Mouse (Mus musculus): Measurements from ENCODE around the gene Map4k4. TPM values are rescaled to one million over a fixed set of nuclear protein-coding genes. Genes with fewer than 3 reads are reported as not detected.

Map4k4 gene
- total and polyA plus RNA-seq, 3 experiments = 0.04 to 0.21 TPM; not detected in 1

- no peak for TF ChIP-seq JUND (IDR thresholded peaks at IDR 0.05; ENCODE audit: low read depth, low read length)
Measured at GRCm38 (mm10) chr1:40051157-40051556, 150.4 kb downstream of the Map4k4 start (continued).

- Histone ChIP-seq H3K27me3 (ENCODE audit: control insufficient read depth in 1 of 2, insufficient read depth in 2 of 2, low read length in 2 of 2) (no peaks in the 10 kb centered on the region), H3K27ac (ENCODE audit: control insufficient read depth, low read depth, low read length) (no peak overlapping the region), H3K9ac (ENCODE audit: control insufficient read depth, low read depth, low read length, poor library complexity, severe bottlenecking) (no peak overlapping the region), H3K79me2 (ENCODE audit: control insufficient read depth, insufficient read depth, low read length, poor library complexity) (no peaks in the 10 kb centered on the region), H3K4me3 (ENCODE audit: control insufficient read depth in 1 of 2, insufficient read depth in 1 of 2, low read depth in 2 of 2, low read length in 2 of 2) (no peak overlapping the region), H3K4me1 (ENCODE audit: control insufficient read depth in 1 of 2, insufficient read depth in 2 of 2, low read length in 2 of 2) (no peaks in the 10 kb centered on the region), H3K9me3 (replicated peaks; ENCODE audit: insufficient read depth, low read length) (no peaks in the 10 kb centered on the region), H3K36me3 (ENCODE audit: control insufficient read depth in 1 of 2, insufficient read depth in 2 of 2, low read length in 2 of 2) (no peaks in the 10 kb centered on the region)
- no peak for TF ChIP-seq ZC3H11A (IDR thresholded peaks at IDR 0.05; ENCODE audit: low read depth, low read length)
- TF ChIP-seq E2F4 (IDR thresholded peaks at IDR 0.05; ENCODE audit: borderline replicate concordance, low read depth, low read length) = no peak
- TF ChIP-seq ZKSCAN1 (IDR thresholded peaks at IDR 0.05; ENCODE audit: low read depth, low read length) = no peak
- TF ChIP-seq ZNF384 (IDR thresholded peaks at IDR 0.05; ENCODE audit: low read depth, low read length) = no peak
- TF ChIP-seq MYC (IDR thresholded peaks at IDR 0.05; ENCODE audit: low read depth, low read length) = no peak
- no peak for TF ChIP-seq POLR2AphosphoS5 (IDR thresholded peaks at IDR 0.05; ENCODE audit: borderline replicate concordance, low read depth, low read length)
- TF ChIP-seq ZMIZ1 (IDR thresholded peaks at IDR 0.05; ENCODE audit: low read depth, low read length) = no peak
- no peak for TF ChIP-seq NRF1 (IDR thresholded peaks at IDR 0.05; ENCODE audit: insufficient read depth, low read depth, low read length, poor library complexity, severe bottlenecking)
- TF ChIP-seq RCOR1 (IDR thresholded peaks at IDR 0.05; ENCODE audit: low read depth, low read length) = no peak
- no peak for TF ChIP-seq MAFK (IDR thresholded peaks at IDR 0.05; ENCODE audit: borderline replicate concordance, low read depth, low read length)
- TF ChIP-seq MYB (IDR thresholded peaks at IDR 0.05; ENCODE audit: low read depth, low read length) = no peak
- TF ChIP-seq HCFC1 (IDR thresholded peaks at IDR 0.05; ENCODE audit: low read depth, low read length) = no peak
- no peak for TF ChIP-seq ELF1 (IDR thresholded peaks at IDR 0.05; ENCODE audit: low read depth, low read length)
- TF ChIP-seq KAT2A (conservative IDR thresholded peaks at IDR 0.05; ENCODE audit: low read depth, low read length) = no peak
- TF ChIP-seq RAD21 (IDR thresholded peaks at IDR 0.05; ENCODE audit: low read depth, low read length) = no peak
- no peak for TF ChIP-seq TAL1 (IDR thresholded peaks at IDR 0.05; ENCODE audit: low read length)
- no peak for DNase-seq (ENCODE audit: low read depth, low spot score)
Measured at GRCm38 (mm10) chr1:40052156-40052555, 151.4 kb downstream of the Map4k4 start.

- no peak for TF ChIP-seq UBTF (IDR thresholded peaks at IDR 0.05; ENCODE audit: borderline replicate concordance, insufficient read depth, low read depth, low read length)
- TF ChIP-seq POLR2A (IDR thresholded peaks at IDR 0.05; ENCODE audit: control insufficient read depth in 1 of 2, insufficient read depth in 1 of 2, low read depth in 1 of 2, low read length in 2 of 2, poor library complexity in 1 of 2) = no peak
- no peak for TF ChIP-seq CHD2 (IDR thresholded peaks at IDR 0.05; ENCODE audit: low read length)
- no peak for TF ChIP-seq CTCF (IDR thresholded peaks at IDR 0.05 in 2 of 3, conservative IDR thresholded peaks at IDR 0.05 in 1 of 3; ENCODE audit: control insufficient read depth in 1 of 3, insufficient read depth in 1 of 3, low read depth in 2 of 3, low read length in 3 of 3, poor library complexity in 1 of 3, severe bottlenecking in 1 of 3)
- TF ChIP-seq KAT2A (conservative IDR thresholded peaks at IDR 0.05; ENCODE audit: low read depth, low read length) = no peak
- TF ChIP-seq TBP (IDR thresholded peaks at IDR 0.05; ENCODE audit: low read depth, low read length) = no peak
- TF ChIP-seq BHLHE40 (IDR thresholded peaks at IDR 0.05; ENCODE audit: borderline replicate concordance, low read depth, low read length) = no peak
- no peak for TF ChIP-seq MAX (IDR thresholded peaks at IDR 0.05; ENCODE audit: low read length)
- no peak for TF ChIP-seq TAL1 (IDR thresholded peaks at IDR 0.05; ENCODE audit: low read length)
- TF ChIP-seq EP300 (IDR thresholded peaks at IDR 0.05; ENCODE audit: low read depth in 1 of 2, low read length in 2 of 2) = no peak
- TF ChIP-seq SMC3 (IDR thresholded peaks at IDR 0.05; ENCODE audit: low read depth, low read length) = no peak
- no peak for TF ChIP-seq MXI1 (IDR thresholded peaks at IDR 0.05; ENCODE audit: low read depth, low read length)
- TF ChIP-seq JUND (IDR thresholded peaks at IDR 0.05; ENCODE audit: low read depth, low read length) = no peak
- TF ChIP-seq MAZ (IDR thresholded peaks at IDR 0.05; ENCODE audit: low read depth, low read length) = no peak
- no peak for TF ChIP-seq HCFC1 (IDR thresholded peaks at IDR 0.05; ENCODE audit: low read depth, low read length)
- no peak for TF ChIP-seq CHD1 (IDR thresholded peaks at IDR 0.05; ENCODE audit: low read depth, low read length)
- TF ChIP-seq ETS1 (IDR thresholded peaks at IDR 0.05; ENCODE audit: low read depth, low read length) = no peak
- TF ChIP-seq ZKSCAN1 (IDR thresholded peaks at IDR 0.05; ENCODE audit: low read depth, low read length) = no peak
- Histone ChIP-seq H3K4me3 (ENCODE audit: control insufficient read depth in 1 of 2, insufficient read depth in 1 of 2, low read depth in 2 of 2, low read length in 2 of 2) (no peak overlapping the region), H3K36me3 (ENCODE audit: control insufficient read depth in 1 of 2, insufficient read depth in 2 of 2, low read length in 2 of 2) (no peaks in the 10 kb centered on the region), H3K4me1 (ENCODE audit: control insufficient read depth in 1 of 2, insufficient read depth in 2 of 2, low read length in 2 of 2) (no peaks in the 10 kb centered on the region), H3K27me3 (ENCODE audit: control insufficient read depth in 1 of 2, insufficient read depth in 2 of 2, low read length in 2 of 2) (no peaks in the 10 kb centered on the region), H3K79me2 (ENCODE audit: control insufficient read depth, insufficient read depth, low read length, poor library complexity) (no peaks in the 10 kb centered on the region), H3K9ac (ENCODE audit: control insufficient read depth, low read depth, low read length, poor library complexity, severe bottlenecking) (no peak overlapping the region), H3K9me3 (replicated peaks; ENCODE audit: insufficient read depth, low read length) (no peaks in the 10 kb centered on the region), H3K27ac (ENCODE audit: control insufficient read depth, low read depth, low read length) (no peak overlapping the region)
- DNase-seq (ENCODE audit: low read depth, low spot score) = no peak
Measured at GRCm38 (mm10) chr1:40053071-40053470, 152.4 kb downstream of the Map4k4 start.

Measured in MEL (cell line).